Mouse (Mus musculus): ENCODE data around the gene Defa2. TPM values are rescaled to one million over a fixed set of nuclear protein-coding genes. Genes with fewer than 3 reads are reported as not detected.
"Not testable (repeated sequence)": the region's sequence is repeated elsewhere in the genome, so short reads cannot be mapped to it uniquely, and the experiment has no call there.

Gene Defa2
- not detected in 2 replicates for polyA plus RNA-seq (2014; fragmentation: Nextera tagmentation; extraction: Ambion mirVana)

DNA sequence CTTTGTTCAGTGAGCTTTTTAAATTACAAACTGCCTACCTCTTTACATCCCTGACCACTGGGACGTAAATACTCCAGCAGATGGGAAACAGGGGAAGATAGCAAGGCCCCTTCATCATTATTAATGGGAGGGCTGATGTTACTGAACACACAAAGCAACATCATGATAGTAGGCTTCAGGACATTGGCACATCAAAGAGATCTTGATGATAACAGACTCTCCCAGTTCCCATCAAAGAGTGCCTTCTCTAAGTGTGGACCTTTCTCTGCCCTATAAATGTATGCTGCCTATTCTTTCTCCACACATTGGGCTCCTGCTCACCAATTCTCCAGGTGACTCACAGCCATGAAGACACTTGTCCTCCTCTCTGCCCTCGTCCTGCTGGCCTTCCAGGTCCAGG is at the start of gene Defa2:
Gene Defa2, plus strand, starts transcription at position 301 of the 400 bp plus-strand sequence.
- DNase-seq (ENCODE audit: low spot score); H3K4me2 ChIP-seq (ENCODE audit: low read length); H3K36me3 ChIP-seq (ENCODE audit: control insufficient read depth, insufficient read depth, low read length); H3K4me1 ChIP-seq (replicated peaks; ENCODE audit: control insufficient read depth, insufficient read depth, low read length); H3K9me3 ChIP-seq (ENCODE audit: control insufficient read depth, low read length); H3K4me3 ChIP-seq (ENCODE audit: low read depth, low read length); H3K27me3 ChIP-seq (replicated peaks; ENCODE audit: control insufficient read depth, insufficient read depth, low read length); H3K27ac ChIP-seq (ENCODE audit: low read depth); H3K9ac ChIP-seq (ENCODE audit: low read length); ATAC-seq (replicated peaks; ENCODE audit: low FRiP score, low TSS enrichment, low read depth): not testable (repeated sequence)
- no CpG with 5 or more reads among the region's 2 CpGs for WGBS

DNA sequence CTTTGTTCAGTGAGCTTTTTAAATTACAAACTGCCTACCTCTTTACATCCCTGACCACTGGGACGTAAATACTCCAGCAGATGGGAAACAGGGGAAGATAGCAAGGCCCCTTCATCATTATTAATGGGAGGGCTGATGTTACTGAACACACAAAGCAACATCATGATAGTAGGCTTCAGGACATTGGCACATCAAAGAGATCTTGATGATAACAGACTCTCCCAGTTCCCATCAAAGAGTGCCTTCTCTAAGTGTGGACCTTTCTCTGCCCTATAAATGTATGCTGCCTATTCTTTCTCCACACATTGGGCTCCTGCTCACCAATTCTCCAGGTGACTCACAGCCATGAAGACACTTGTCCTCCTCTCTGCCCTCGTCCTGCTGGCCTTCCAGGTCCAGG is 13.2 kb downstream of the Defa2 start, which contains the start of gene Defa33:
Gene Defa33, plus strand, starts transcription at position 301 of the 400 bp plus-strand sequence.
- H3K27me3 ChIP-seq (replicated peaks; ENCODE audit: control insufficient read depth, insufficient read depth, low read length); H3K9me3 ChIP-seq (ENCODE audit: control insufficient read depth, low read length); H3K4me2 ChIP-seq (ENCODE audit: low read length); H3K27ac ChIP-seq (ENCODE audit: low read depth); ATAC-seq (replicated peaks; ENCODE audit: low FRiP score, low TSS enrichment, low read depth); H3K4me3 ChIP-seq (ENCODE audit: low read depth, low read length); H3K9ac ChIP-seq (ENCODE audit: low read length); DNase-seq (ENCODE audit: low spot score); H3K4me1 ChIP-seq (replicated peaks; ENCODE audit: control insufficient read depth, insufficient read depth, low read length); H3K36me3 ChIP-seq (ENCODE audit: control insufficient read depth, insufficient read depth, low read length): not testable (repeated sequence)
- WGBS: no CpG with 5 or more reads among the region's 2 CpGs

DNA sequence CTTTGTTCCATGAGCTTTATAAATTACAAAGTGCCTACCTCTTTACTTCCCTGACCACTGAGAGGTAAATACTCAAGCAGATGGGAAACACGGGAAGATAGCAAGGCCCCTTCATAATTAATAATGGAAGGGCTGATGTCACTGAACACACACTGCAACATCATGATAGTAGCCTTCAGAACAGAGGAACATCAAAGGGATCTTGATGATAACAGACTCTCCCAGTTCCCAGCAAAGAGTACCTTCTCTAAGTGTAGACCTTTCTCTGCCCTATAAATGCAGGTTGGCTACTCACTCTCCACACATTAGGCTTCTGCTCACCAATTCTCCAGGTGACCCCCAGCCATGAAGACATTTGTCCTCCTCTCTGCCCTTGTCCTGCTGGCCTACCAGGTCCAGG is 48.8 kb downstream of the Defa2 start, which contains the start of gene Defa36:
Gene Defa36, plus strand, starts transcription at position 301 of the 400 bp plus-strand sequence.
- DNase-seq (ENCODE audit: low spot score); H3K27ac ChIP-seq (ENCODE audit: low read depth); H3K4me1 ChIP-seq (replicated peaks; ENCODE audit: control insufficient read depth, insufficient read depth, low read length); H3K27me3 ChIP-seq (replicated peaks; ENCODE audit: control insufficient read depth, insufficient read depth, low read length); H3K4me3 ChIP-seq (ENCODE audit: low read depth, low read length); ATAC-seq (replicated peaks; ENCODE audit: low FRiP score, low TSS enrichment, low read depth); H3K4me2 ChIP-seq (ENCODE audit: low read length); H3K9me3 ChIP-seq (ENCODE audit: control insufficient read depth, low read length); H3K36me3 ChIP-seq (ENCODE audit: control insufficient read depth, insufficient read depth, low read length); H3K9ac ChIP-seq (ENCODE audit: low read length): not testable (repeated sequence)
- no CpG with 5 or more reads among the region's 1 CpGs for WGBS

Other genes starting within 250 kb of the Defa2 start
- not detected in 2 replicates for gene Defa30, start 243.9 kb upstream of the Defa2 start, polyA plus RNA-seq (2014; fragmentation: Nextera tagmentation; extraction: Ambion mirVana)
- gene Defa22, start 216.2 kb upstream of the Defa2 start, polyA plus RNA-seq (2014; fragmentation: Nextera tagmentation; extraction: Ambion mirVana): not detected in 2 replicates
- not detected in 2 replicates for gene Defa31, start 186.9 kb upstream of the Defa2 start, polyA plus RNA-seq (2014; fragmentation: Nextera tagmentation; extraction: Ambion mirVana)
- gene Gm15293, start 177.0 kb upstream of the Defa2 start, polyA plus RNA-seq (2014; fragmentation: Nextera tagmentation; extraction: Ambion mirVana): not detected in 2 replicates
- not detected in 2 replicates for gene Gm15292, start 128.8 kb upstream of the Defa2 start, polyA plus RNA-seq (2014; fragmentation: Nextera tagmentation; extraction: Ambion mirVana)
- not detected in 2 replicates for gene Defa27, start 63.0 kb upstream of the Defa2 start, polyA plus RNA-seq (2014; fragmentation: Nextera tagmentation; extraction: Ambion mirVana)
- not detected in 2 replicates for gene Defa29, start 51.5 kb upstream of the Defa2 start, polyA plus RNA-seq (2014; fragmentation: Nextera tagmentation; extraction: Ambion mirVana)
- gene Defa33, start 13.3 kb downstream of the Defa2 start, polyA plus RNA-seq (2014; fragmentation: Nextera tagmentation; extraction: Ambion mirVana): not detected in 2 replicates
- gene Defa36, start 48.9 kb downstream of the Defa2 start, polyA plus RNA-seq (2014; fragmentation: Nextera tagmentation; extraction: Ambion mirVana): not detected in 2 replicates
- gene Gm7849, start 78.0 kb downstream of the Defa2 start, polyA plus RNA-seq (2014; fragmentation: Nextera tagmentation; extraction: Ambion mirVana): 1.5 TPM in 1 of 2 replicates, not detected in the other
- not detected in 2 replicates for gene Defa20, start 130.7 kb downstream of the Defa2 start, polyA plus RNA-seq (2014; fragmentation: Nextera tagmentation; extraction: Ambion mirVana)
- gene Defa32, start 150.5 kb downstream of the Defa2 start, polyA plus RNA-seq (2014; fragmentation: Nextera tagmentation; extraction: Ambion mirVana): not detected in 2 replicates
- not detected in 2 replicates for gene Defa37, start 186.9 kb downstream of the Defa2 start, polyA plus RNA-seq (2014; fragmentation: Nextera tagmentation; extraction: Ambion mirVana)
- gene Defa28, start 204.5 kb downstream of the Defa2 start, polyA plus RNA-seq (2014; fragmentation: Nextera tagmentation; extraction: Ambion mirVana): not detected in 2 replicates
- 4.5 TPM in 1 of 2 replicates, not detected in the other for gene Gm7861, start 216.0 kb downstream of the Defa2 start, polyA plus RNA-seq (2014; fragmentation: Nextera tagmentation; extraction: Ambion mirVana)
- gene Defa26, start 239.7 kb downstream of the Defa2 start, polyA plus RNA-seq (2014; fragmentation: Nextera tagmentation; extraction: Ambion mirVana): not detected in 2 replicates